Mouse (Mus musculus): ENCODE results near the gene Thoc7.
"Not testable (repeated sequence)": the region's sequence is repeated elsewhere in the genome, so short reads cannot be mapped to it uniquely, and the experiment has no call there.

Gene Thoc7

GRCm38 (mm10) chr14:13961401-13962112 lies at the start of gene Thoc7, which contains the start of gene Atxn7:
Gene Thoc7, minus strand, starts transcription at chr14:13961852.
Gene Atxn7, plus strand, starts transcription at chr14:13961440.
- DNase-seq (ENCODE audit: extremely low read depth, low read depth): peak; percentile 49

GRCm38 (mm10) chr14:14009712-14010111 lies 48.1 kb upstream of the Thoc7 start:
- peak; percentile 66 for DNase-seq (ENCODE audit: extremely low read depth, low read depth)

GRCm38 (mm10) chr14:14002771-14003170 lies 41.1 kb upstream of the Thoc7 start:
- DNase-seq (ENCODE audit: extremely low read depth, low read depth): no peak

GRCm38 (mm10) chr14:13995206-13996097 lies 33.8 kb upstream of the Thoc7 start:
- DNase-seq (ENCODE audit: extremely low read depth, low read depth): no peak

GRCm38 (mm10) chr14:13990741-13991140 lies 29.1 kb upstream of the Thoc7 start:
- no peak for DNase-seq (ENCODE audit: extremely low read depth, low read depth)

- DNase-seq (ENCODE audit: extremely low read depth, low read depth): peak; percentile 39
These were observed 26.7 kb upstream of the Thoc7 start for GRCm38 (mm10) chr14:13988397-13988796.

GRCm38 (mm10) chr14:13982174-13982573 lies 20.5 kb upstream of the Thoc7 start:
- no peak for DNase-seq (ENCODE audit: extremely low read depth, low read depth)

- DNase-seq (ENCODE audit: extremely low read depth, low read depth): no peak
These were observed 19.6 kb upstream of the Thoc7 start for GRCm38 (mm10) chr14:13981286-13981685.

GRCm38 (mm10) chr14:13977498-13977897 lies 15.8 kb upstream of the Thoc7 start:
- no peak for DNase-seq (ENCODE audit: extremely low read depth, low read depth)

- no peak for DNase-seq (ENCODE audit: extremely low read depth, low read depth)
These were observed 10.1 kb upstream of the Thoc7 start for GRCm38 (mm10) chr14:13971644-13972234.

- no peak for DNase-seq (ENCODE audit: extremely low read depth, low read depth)
These were observed 8.9 kb upstream of the Thoc7 start for GRCm38 (mm10) chr14:13970513-13970912.

GRCm38 (mm10) chr14:13968476-13968875 lies 6.8 kb upstream of the Thoc7 start:
- no peak for DNase-seq (ENCODE audit: extremely low read depth, low read depth)

GRCm38 (mm10) chr14:13967607-13968006 lies 6.0 kb upstream of the Thoc7 start:
- DNase-seq (ENCODE audit: extremely low read depth, low read depth): no peak

- peak; percentile 40 for DNase-seq (ENCODE audit: extremely low read depth, low read depth)
These were observed 1.9 kb upstream of the Thoc7 start for GRCm38 (mm10) chr14:13963527-13963926.

- DNase-seq (ENCODE audit: extremely low read depth, low read depth): no peak
These were observed 824 bp upstream of the Thoc7 start for GRCm38 (mm10) chr14:13962476-13962875.

- peak; percentile 20 for DNase-seq (ENCODE audit: extremely low read depth, low read depth)
These were observed 948 bp downstream of the Thoc7 start for GRCm38 (mm10) chr14:13960482-13961325.

GRCm38 (mm10) chr14:13960079-13960478 lies 1.6 kb downstream of the Thoc7 start:
- peak; percentile 39 for DNase-seq (ENCODE audit: extremely low read depth, low read depth)

GRCm38 (mm10) chr14:13952151-13952550 lies 9.5 kb downstream of the Thoc7 start:
- DNase-seq (ENCODE audit: extremely low read depth, low read depth): not testable (repeated sequence)

GRCm38 (mm10) chr14:13950401-13950800 lies 11.3 kb downstream of the Thoc7 start:
- DNase-seq (ENCODE audit: extremely low read depth, low read depth): no peak

GRCm38 (mm10) chr14:13948345-13948744 lies 13.3 kb downstream of the Thoc7 start:
- DNase-seq (ENCODE audit: extremely low read depth, low read depth): no peak

GRCm38 (mm10) chr14:13944686-13945085 lies 17.0 kb downstream of the Thoc7 start:
- DNase-seq (ENCODE audit: extremely low read depth, low read depth): no peak
